Mouse (Mus musculus) layer of hippocampus, adult 2 months (tissue): ENCODE measurements around the gene Atg16l1. TPM values are rescaled to one million over a fixed set of nuclear protein-coding genes. Genes with fewer than 3 reads are reported as not detected.
A peak's percentile ranks its signal among the peaks of the same experiment; 100 is the strongest.
"Not testable (repeated sequence)": the region's sequence is repeated elsewhere in the genome, so short reads cannot be mapped to it uniquely, and the experiment has no call there.

ENCODE experiments used
- DNase-seq, 2 experiments: peaks; one replicate each; pipeline ENCODE4 v3.0.0; 2022; ENCODE audit warnings: low spot score in 2 of 2
- H3K27ac ChIP-seq: fragments of 200-600 bp; 2 replicates; pipeline ENCODE4 v1.8.1; 2022
- H3K4me3 ChIP-seq: fragments of 200-600 bp; 2 replicates; pipeline ENCODE4 v1.8.1; 2022; ENCODE audit warnings: mild to moderate bottlenecking
- CTCF ChIP-seq: fragments of 200-600 bp; conservative IDR thresholded peaks from 2 replicates; pipeline ENCODE4 v1.8.1; 2022; ENCODE audit warnings: antibody characterized with exemption, mild to moderate bottlenecking, moderate library complexity
- total RNA-seq, 2 experiments: library from RNA; stranded (reverse); gene quantifications; 2 replicates each; pipeline ENCODE4 v1.2.3; 2021

The Atg16l1 gene
- total RNA-seq, 2 experiments from 2014 or later: 66.2 to 71.9 TPM

DNA sequence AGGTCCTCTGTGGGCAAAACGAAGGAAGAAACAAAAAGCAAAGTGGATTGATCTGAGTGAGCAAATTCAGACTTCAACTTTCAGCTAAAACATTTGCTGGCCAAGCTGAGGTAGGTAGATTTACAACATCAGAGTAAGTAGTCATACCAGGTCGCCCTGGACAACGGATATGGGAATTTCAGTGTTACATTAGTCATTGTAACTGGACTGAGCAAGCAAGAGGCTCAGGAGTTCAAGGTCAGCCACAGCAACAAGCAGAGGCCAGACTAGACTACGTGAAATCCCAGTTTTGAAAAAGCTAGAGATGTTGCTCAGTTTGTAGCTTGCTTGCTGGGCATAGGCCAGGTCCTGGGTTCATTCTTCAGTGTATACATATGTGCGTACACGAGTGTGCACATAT lies 70.3 kb downstream of the Atg16l1 start:
- DNase-seq: no peak
- Histone ChIP-seq H3K27ac (no peak overlapping the region), H3K4me3 (no peak overlapping the region)
- no peak for TF ChIP-seq CTCF

DNA sequence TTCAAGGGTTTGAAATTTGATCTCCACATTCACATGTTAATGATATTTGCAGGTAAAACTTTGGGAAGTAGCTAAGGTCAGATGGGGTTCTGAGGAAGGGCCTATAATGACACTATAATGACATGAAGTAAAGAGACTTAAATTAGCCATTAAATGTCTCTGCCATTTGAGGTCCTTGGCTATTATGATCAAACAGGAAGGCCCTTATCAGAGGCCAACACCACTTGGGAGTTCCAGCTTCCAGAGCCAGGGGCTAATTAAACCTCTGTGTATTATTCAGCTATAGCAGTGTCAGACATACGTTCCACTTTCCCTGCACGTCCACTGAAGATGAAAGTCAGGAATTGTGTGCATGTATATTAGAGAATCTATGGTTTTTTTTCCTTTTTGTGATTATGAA lies 70.8 kb downstream of the Atg16l1 start:
- no peak for TF ChIP-seq CTCF
- Histone ChIP-seq H3K27ac (no peak overlapping the region), H3K4me3 (no peak overlapping the region)
- DNase-seq: no peak

DNA sequence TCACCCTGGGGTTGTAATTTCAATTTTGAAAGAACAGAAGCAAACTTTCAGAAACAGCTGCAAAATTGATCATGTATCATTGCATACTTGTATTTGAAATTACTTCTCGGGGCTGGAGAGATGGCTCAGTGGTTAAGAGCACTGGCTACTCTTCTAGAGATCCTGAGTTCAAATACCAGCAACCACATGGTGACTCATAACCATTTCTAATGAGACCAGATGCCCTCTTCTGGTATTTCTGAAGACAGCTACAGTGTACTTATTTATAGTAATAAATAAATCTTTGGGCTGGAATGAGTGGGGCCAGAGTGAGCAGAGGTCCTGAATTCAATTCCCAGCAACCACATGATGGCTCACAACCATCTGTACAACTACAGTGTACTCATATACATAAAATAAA lies 71.8 kb downstream of the Atg16l1 start:
- H3K4me3 ChIP-seq, DNase-seq, H3K27ac ChIP-seq: not testable (repeated sequence)

DNA sequence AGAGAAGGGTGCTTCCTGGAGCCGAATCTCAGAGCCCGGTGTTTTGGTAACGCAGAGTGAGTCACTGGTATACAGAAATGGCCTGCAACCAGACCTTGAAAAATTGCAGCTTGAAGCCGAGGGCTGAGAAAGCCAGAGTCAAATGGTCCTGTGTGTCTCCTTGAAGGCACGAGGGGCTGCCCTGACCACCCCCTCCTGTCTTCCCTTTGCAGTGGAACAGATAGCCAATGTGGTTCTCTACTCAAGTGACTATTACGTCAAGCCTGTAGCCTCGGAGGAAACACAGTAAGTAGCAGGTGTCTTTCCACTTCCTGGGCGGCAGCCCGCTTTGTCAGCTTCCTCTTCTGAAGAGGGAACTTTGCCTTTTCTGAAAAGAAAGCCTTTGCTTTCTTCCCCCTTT lies 72.5 kb downstream of the Atg16l1 start:
- DNase-seq: no peak
- TF ChIP-seq CTCF: no peak
- Histone ChIP-seq H3K27ac (peak overlapping the region; percentile 51; the same call in 1 of the 2 replicates), H3K4me3 (no peak overlapping the region)

DNA sequence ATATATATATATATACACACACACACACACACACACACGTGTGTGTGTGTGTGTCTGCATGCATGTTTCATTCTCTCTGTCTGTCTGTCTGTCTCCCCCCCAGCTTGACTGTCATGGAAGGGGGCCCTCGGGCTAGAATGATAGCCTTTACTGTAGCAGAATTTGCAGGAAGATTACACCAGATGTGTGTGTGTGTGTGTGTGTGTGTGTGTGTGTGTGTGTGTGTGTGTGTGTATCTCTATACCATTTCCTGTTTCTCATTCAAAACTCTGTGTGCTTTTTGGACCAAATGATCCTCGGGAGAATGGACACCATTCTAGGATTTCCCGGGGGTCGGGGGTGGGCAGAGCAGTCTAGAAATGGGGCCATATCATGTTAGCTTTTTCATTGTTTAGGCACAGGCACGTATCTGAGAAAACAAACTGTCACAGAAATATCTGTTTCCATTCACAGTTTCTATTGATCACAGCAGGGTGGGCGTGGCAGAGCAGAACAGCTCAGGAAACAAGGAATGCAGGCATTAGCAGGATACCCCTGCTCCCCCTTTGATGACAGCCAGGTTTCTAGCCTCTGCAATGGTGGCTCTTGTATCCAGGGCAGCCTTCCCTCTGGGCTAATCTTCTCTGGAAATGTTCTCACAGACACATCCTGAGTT lies 73.4 kb downstream of the Atg16l1 start:
- DNase-seq: no peak
- TF ChIP-seq CTCF: no peak
- Histone ChIP-seq H3K27ac (no peak overlapping the region), H3K4me3 (no peak overlapping the region)

DNA sequence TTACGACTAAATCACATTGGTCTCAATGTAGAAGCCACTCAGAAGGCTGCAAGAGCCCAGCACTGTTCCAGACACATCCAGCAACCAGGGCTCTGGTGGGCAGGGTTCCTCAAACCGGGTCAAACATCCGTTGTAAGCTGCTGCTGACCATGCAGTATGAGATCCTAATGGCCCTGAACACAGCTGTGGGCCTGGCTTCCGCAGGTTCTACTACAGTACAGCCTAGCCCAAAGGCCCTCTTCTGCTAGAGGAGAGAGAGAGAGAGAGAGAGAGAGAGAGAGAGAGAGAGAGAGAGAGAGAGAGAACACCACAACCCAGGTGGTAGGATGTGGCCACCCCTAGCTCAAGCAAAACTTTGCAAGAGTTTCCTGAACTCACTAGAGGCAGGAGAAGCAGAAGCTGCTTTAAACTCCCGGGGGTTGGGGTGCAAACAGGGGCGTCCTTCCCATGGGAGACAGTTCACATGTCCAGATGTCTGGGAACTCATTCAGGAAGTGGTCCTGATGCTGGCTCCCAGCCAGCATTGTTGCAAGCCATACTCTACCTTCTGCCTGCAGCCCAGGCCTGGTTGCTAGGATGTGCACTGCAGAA lies 74.0 kb downstream of the Atg16l1 start:
- DNase-seq: no peak
- H3K27ac ChIP-seq: no peak overlapping the region
- TF ChIP-seq CTCF: no peak

DNA sequence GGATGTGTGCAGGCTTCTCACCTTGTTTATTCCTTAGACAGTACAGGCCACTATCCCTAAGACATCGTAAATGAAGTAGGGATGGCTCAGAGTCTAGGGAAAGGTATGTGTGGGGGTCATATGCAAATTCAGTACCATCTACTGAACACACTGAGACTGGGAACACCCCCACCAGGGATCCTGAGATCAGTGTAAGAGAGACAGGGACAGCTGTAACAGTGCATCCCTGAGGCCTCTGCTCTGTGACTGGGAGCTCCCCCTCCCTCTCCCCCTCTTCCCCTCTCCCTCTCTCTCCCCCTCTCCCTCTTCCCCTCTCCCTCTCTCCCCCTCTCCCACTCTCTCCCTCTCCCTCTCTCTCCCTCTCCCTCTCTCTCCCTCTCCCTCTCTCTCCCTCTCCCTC lies 80.8 kb downstream of the Atg16l1 start:
- no peak for TF ChIP-seq CTCF
- Histone ChIP-seq H3K4me3 (no peak overlapping the region), H3K27ac (no peak overlapping the region)
- DNase-seq: no peak

More for the DNA sequence above, 74.0 kb downstream of the Atg16l1 start:
- H3K4me3 ChIP-seq: no peak overlapping the region

DNA sequence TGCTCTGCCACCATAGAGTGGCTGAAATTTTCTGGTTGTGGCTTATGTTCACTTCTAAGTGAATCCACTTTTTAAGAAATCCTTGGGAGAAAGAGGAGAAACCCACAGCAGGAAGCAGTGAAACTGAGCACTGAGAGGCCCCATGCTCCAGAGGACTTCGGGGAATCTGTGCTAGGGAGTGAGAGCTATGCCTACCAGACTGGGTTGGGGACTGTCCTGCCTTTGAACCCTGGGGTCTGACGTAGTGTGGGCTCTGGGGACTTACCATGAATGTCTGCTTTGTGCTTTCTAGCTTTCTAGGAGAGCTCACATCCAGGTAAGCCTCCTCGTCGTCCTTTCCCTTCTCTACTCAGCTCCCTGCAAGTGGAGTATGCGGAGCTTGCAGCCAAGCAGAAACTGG lies 81.3 kb downstream of the Atg16l1 start:
- no peak for DNase-seq
- no peak overlapping the region for H3K4me3 ChIP-seq
- no peak for TF ChIP-seq CTCF

DNA sequence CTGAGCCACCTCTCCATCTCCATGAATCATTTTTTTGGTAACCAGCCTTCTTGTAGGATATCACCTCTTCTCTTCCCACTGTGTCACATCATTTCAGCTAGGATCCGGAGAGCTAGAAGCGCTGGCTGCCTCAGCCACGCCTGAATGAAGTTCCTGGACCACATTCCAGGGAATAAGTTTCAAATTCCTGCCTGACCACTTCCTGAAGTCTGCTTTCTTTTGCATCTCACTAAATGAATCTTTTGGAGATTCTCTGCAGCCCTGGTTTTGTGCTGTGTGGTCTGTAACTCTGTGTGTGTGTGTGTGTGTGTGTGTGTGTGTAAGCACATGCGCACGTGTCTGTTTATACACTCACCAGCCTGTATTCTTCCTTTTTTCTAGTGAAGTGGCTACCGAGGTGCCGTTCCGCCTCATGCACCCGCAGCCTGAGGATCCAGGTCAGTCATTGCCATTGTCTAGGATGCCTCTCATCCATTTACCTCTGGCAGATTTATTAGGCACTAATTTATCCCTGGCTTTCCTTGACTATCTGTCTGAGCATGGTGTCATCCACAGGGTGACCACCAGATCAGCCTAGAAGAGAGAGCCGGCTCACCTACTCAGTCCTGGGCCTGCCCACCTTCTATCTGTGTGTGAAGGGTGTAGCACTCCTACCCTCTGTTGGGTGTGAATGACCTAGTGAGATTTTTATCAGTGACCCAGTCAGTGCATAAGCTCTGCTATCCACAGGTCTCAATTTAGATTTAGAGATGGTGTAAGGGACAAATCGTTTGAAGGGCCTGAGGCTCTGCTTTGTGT lies 84.9 kb downstream of the Atg16l1 start:
- no peak for TF ChIP-seq CTCF
- no peak overlapping the region for H3K27ac ChIP-seq
- no peak overlapping the region for H3K4me3 ChIP-seq
- no peak for DNase-seq

More for the DNA sequence above, 81.3 kb downstream of the Atg16l1 start:
- H3K27ac ChIP-seq: no peak overlapping the region

Other genes starting within 250 kb of the Atg16l1 start
- under 1 TPM; 0.38 to 0.44 TPM for gene Neu2, start 246.0 kb upstream of the Atg16l1 start, total RNA-seq
- 100 to 1,000 TPM; 100 to 105 TPM for gene Ngef, start 182.0 kb upstream of the Atg16l1 start, total RNA-seq
- gene Inpp5d, start 135.6 kb upstream of the Atg16l1 start, total RNA-seq: 10 to 100 TPM; 14.1 to 21.0 TPM
- 1 to 10 TPM; 2.0 to 2.6 TPM for gene Sag, start 47.8 kb downstream of the Atg16l1 start, total RNA-seq
- 100 to 1,000 TPM; 103 to 117 TPM for gene Dgkd, start 97.4 kb downstream of the Atg16l1 start, total RNA-seq